Mouse (Mus musculus) midbrain, embryonic 13.5 days (tissue): ENCODE data around the gene Ushbp1. TPM values are rescaled to one million over a fixed set of nuclear protein-coding genes. Genes with fewer than 3 reads are reported as not detected.
A peak's percentile ranks its signal among the peaks of the same experiment; 100 is the strongest.

ENCODE experiments used
- ATAC-seq: fragments of 200-750 bp; cut with Nextera tagmentation; 2 replicates; pipeline ENCODE4 v1.8.0; 2017; ENCODE audit warnings: mild to moderate bottlenecking, moderate TSS enrichment, moderate library complexity
- H3K27ac ChIP-seq: fragments of 300-500 bp; sonication (generic); 2 replicates; pipeline ENCODE4 v1.5.1; 2015; ENCODE audit warnings: inconsistent platforms, mild to moderate bottlenecking, moderate library complexity
- H3K27me3 ChIP-seq: fragments of 300-500 bp; sonication (generic); 2 replicates; pipeline ENCODE4 v1.6.1; 2015; ENCODE audit warnings: mild to moderate bottlenecking, inconsistent platforms
- H3K36me3 ChIP-seq: fragments of 300-500 bp; sonication (generic); 2 replicates; pipeline ENCODE4 v1.6.1; 2015; ENCODE audit warnings: mild to moderate bottlenecking, inconsistent platforms
- H3K4me1 ChIP-seq: fragments of 300-500 bp; sonication (generic); replicated peaks from 2 replicates; pipeline ENCODE4 v1.6.1; 2015; ENCODE audit warnings: inconsistent platforms
- H3K4me2 ChIP-seq: fragments of 300-500 bp; sonication (generic); replicated peaks from 2 replicates; pipeline ENCODE4 v1.6.1; 2015; ENCODE audit warnings: moderate library complexity, mild to moderate bottlenecking, inconsistent platforms
- H3K4me3 ChIP-seq: fragments of 300-500 bp; sonication (generic); replicated peaks from 2 replicates; pipeline ENCODE4 v1.5.1; 2015; ENCODE audit warnings: mild to moderate bottlenecking, inconsistent platforms
- H3K9ac ChIP-seq: fragments of 300-500 bp; sonication (generic); replicated peaks from 2 replicates; pipeline ENCODE4 v1.6.1; 2015; ENCODE audit warnings: mild to moderate bottlenecking, inconsistent platforms
- H3K9me3 ChIP-seq: fragments of 300-500 bp; sonication (generic); 2 replicates; pipeline ENCODE4 v1.6.1; 2016; ENCODE audit warnings: mild to moderate bottlenecking, inconsistent platforms
- WGBS: fragments of 180-500 bp; shearing (Covaris S2); methylation state at CpG from one replicate; pipeline ENCODE4 v1.1.7; 2015; 5-methylcytosine and 5-hydroxymethylcytosine counted together
- polyA plus RNA-seq: library from polyadenylated mRNA; unstranded; fragments of >200 nt; fragmentation: Nextera tagmentation; extraction: Ambion mirVana; gene quantifications from 2 replicates; pipeline ENCODE4 v1.2.1, GENCODE M21; 2015

Ushbp1 gene
- polyA plus RNA-seq, 1 experiment from 2014 or later: 5.4 TPM

GRCm38 (mm10) chr8:71376423-71377030, 19.1 kb downstream of the Ushbp1 start:
- H3K27ac ChIP-seq: peak overlapping the region; percentile 77; the same call in 1 of the 2 replicates
- peak overlapping the region; percentile 66 for H3K4me2 ChIP-seq
- H3K4me1 ChIP-seq: peaks cover 54% of the 10 kb centered on the region
- WGBS: 27% methylated on average over 8 of the region's 8 CpGs
- H3K27me3 ChIP-seq: peaks cover 16% of the 10 kb centered on the region; the same call in 1 of the 2 replicates
- peak overlapping the region; percentile 64 for H3K9ac ChIP-seq
- H3K4me3 ChIP-seq: peak overlapping the region; percentile 40
- no peak for ATAC-seq
- no peaks in the 10 kb centered on the region for H3K9me3 ChIP-seq
- H3K36me3 ChIP-seq: peaks cover 26% of the 10 kb centered on the region

GRCm38 (mm10) chr8:71375581-71376422, 19.8 kb downstream of the Ushbp1 start:
- 2% methylated on average over 74 of the region's 74 CpGs for WGBS
- H3K4me1 ChIP-seq: peaks cover 48% of the 10 kb centered on the region
- ATAC-seq: peak; percentile 6
- peak overlapping the region; percentile 77 for H3K27ac ChIP-seq
- H3K27me3 ChIP-seq: peaks cover 16% of the 10 kb centered on the region; the same call in 1 of the 2 replicates
- peaks cover 26% of the 10 kb centered on the region for H3K36me3 ChIP-seq
- peak overlapping the region; percentile 66 for H3K4me2 ChIP-seq
- H3K9me3 ChIP-seq: no peaks in the 10 kb centered on the region
- peak overlapping the region; percentile 40 for H3K4me3 ChIP-seq
- peak overlapping the region; percentile 64 for H3K9ac ChIP-seq

- no peak for ATAC-seq
- H3K4me1 ChIP-seq: peaks cover 43% of the 10 kb centered on the region
Measured at GRCm38 (mm10) chr8:71374616-71375206, 20.9 kb downstream of the Ushbp1 start.

GRCm38 (mm10) chr8:71373000-71373399, 22.6 kb downstream of the Ushbp1 start:
- H3K9ac ChIP-seq: no peak overlapping the region
- ATAC-seq: no peak
- no peak overlapping the region for H3K4me2 ChIP-seq
- peaks cover 35% of the 10 kb centered on the region for H3K36me3 ChIP-seq
- H3K27me3 ChIP-seq: peaks cover 15% of the 10 kb centered on the region; the same call in 1 of the 2 replicates
- no peak overlapping the region for H3K4me3 ChIP-seq
- no peaks in the 10 kb centered on the region for H3K9me3 ChIP-seq
- H3K27ac ChIP-seq: no peak overlapping the region
- WGBS: 88% methylated on average over 3 of the region's 3 CpGs
- H3K4me1 ChIP-seq: peaks cover 34% of the 10 kb centered on the region

More at GRCm38 (mm10) chr8:71374616-71375206, 20.9 kb downstream of the Ushbp1 start:
- 76% methylated on average over 17 of the region's 17 CpGs for WGBS
- no peak overlapping the region for H3K9ac ChIP-seq
- H3K27me3 ChIP-seq: peaks cover 16% of the 10 kb centered on the region; the same call in 1 of the 2 replicates
- no peak overlapping the region for H3K27ac ChIP-seq
- no peak overlapping the region for H3K4me2 ChIP-seq
- no peaks in the 10 kb centered on the region for H3K9me3 ChIP-seq
- H3K4me3 ChIP-seq: no peak overlapping the region
- H3K36me3 ChIP-seq: peaks cover 28% of the 10 kb centered on the region

- Histone ChIP-seq H3K4me1 (peaks cover 39% of the 10 kb centered on the region), H3K27me3 (peaks cover 9% of the 10 kb centered on the region; the same call in 1 of the 2 replicates), H3K9ac (no peak overlapping the region), H3K36me3 (peaks cover 30% of the 10 kb centered on the region), H3K27ac (peak overlapping the region; percentile 39; the same call in 1 of the 2 replicates), H3K4me3 (no peak overlapping the region), H3K4me2 (no peak overlapping the region), H3K9me3 (no peaks in the 10 kb centered on the region)
- no peak for ATAC-seq
- 85% methylated on average over 12 of the region's 12 CpGs for WGBS
Measured at GRCm38 (mm10) chr8:71372427-71372826, 23.2 kb downstream of the Ushbp1 start.

GRCm38 (mm10) chr8:71371236-71371848, 24.3 kb downstream of the Ushbp1 start, which contains the start of gene Ocel1:
Gene Ocel1 (plus strand): TSS chr8:71371298.
- Histone ChIP-seq H3K27ac (peak within 1 kb of the TSS; percentile 81), H3K9ac (peak within 1 kb of the TSS; percentile 65), H3K4me3 (peak within 1 kb of the TSS; percentile 72), H3K36me3 (peaks cover 29% of the 10 kb centered on the region), H3K9me3 (no peaks in the 10 kb centered on the region), H3K27me3 (no peaks in the 10 kb centered on the region), H3K4me2 (peak within 1 kb of the TSS; percentile 54), H3K4me1 (peaks cover 34% of the 10 kb centered on the region)
- ATAC-seq: peak; percentile 86
- under 1% methylated on average over 68 of the region's 68 CpGs for WGBS

GRCm38 (mm10) chr8:71370711-71371235, 24.8 kb downstream of the Ushbp1 start:
- WGBS: 23% methylated on average over 5 of the region's 5 CpGs
- H3K4me3 ChIP-seq: peak overlapping the region; percentile 72
- H3K9me3 ChIP-seq: no peaks in the 10 kb centered on the region
- ATAC-seq: no peak
- H3K27me3 ChIP-seq: no peaks in the 10 kb centered on the region
- H3K36me3 ChIP-seq: peaks cover 29% of the 10 kb centered on the region
- peak overlapping the region; percentile 65 for H3K9ac ChIP-seq
- H3K4me1 ChIP-seq: peaks cover 34% of the 10 kb centered on the region
- H3K4me2 ChIP-seq: peak overlapping the region; percentile 54
- peak overlapping the region; percentile 81 for H3K27ac ChIP-seq

- Histone ChIP-seq H3K36me3 (peaks cover 17% of the 10 kb centered on the region), H3K27ac (no peak overlapping the region), H3K9ac (no peak overlapping the region), H3K27me3 (no peaks in the 10 kb centered on the region), H3K9me3 (no peaks in the 10 kb centered on the region), H3K4me2 (no peak overlapping the region), H3K4me3 (no peak overlapping the region), H3K4me1 (peaks cover 26% of the 10 kb centered on the region)
- ATAC-seq: no peak
- 93% methylated on average over 10 of the region's 10 CpGs for WGBS
Measured at GRCm38 (mm10) chr8:71369040-71369718, 26.4 kb downstream of the Ushbp1 start.

- H3K4me3 ChIP-seq: no peak overlapping the region
Measured at GRCm38 (mm10) chr8:71368366-71368765, 27.2 kb downstream of the Ushbp1 start.

GRCm38 (mm10) chr8:71367529-71368176, 27.9 kb downstream of the Ushbp1 start:
- H3K36me3 ChIP-seq: peaks cover 9% of the 10 kb centered on the region
- peak overlapping the region; percentile 64 for H3K4me3 ChIP-seq
- H3K27ac ChIP-seq: peak overlapping the region; percentile 91
- 53% methylated on average over 17 of the region's 17 CpGs for WGBS
- no peaks in the 10 kb centered on the region for H3K9me3 ChIP-seq
- H3K27me3 ChIP-seq: no peaks in the 10 kb centered on the region
- H3K4me1 ChIP-seq: peaks cover 26% of the 10 kb centered on the region
- H3K4me2 ChIP-seq: peak overlapping the region; percentile 73
- H3K9ac ChIP-seq: peak overlapping the region; percentile 65
- peak; percentile 8; the same call in 1 of the 2 replicates for ATAC-seq

More at GRCm38 (mm10) chr8:71368366-71368765, 27.2 kb downstream of the Ushbp1 start:
- Histone ChIP-seq H3K4me2 (peak overlapping the region; percentile 73), H3K4me1 (peaks cover 26% of the 10 kb centered on the region), H3K9ac (0 out of 2 replicates have a peak overlapping the region, but pooled peaks have one; percentile 4), H3K9me3 (no peaks in the 10 kb centered on the region), H3K27ac (no peak overlapping the region), H3K36me3 (peaks cover 9% of the 10 kb centered on the region), H3K27me3 (no peaks in the 10 kb centered on the region)
- ATAC-seq: no peak
